Mouse (Mus musculus) embryonic facial prominence, embryonic 10.5 days (tissue): ENCODE results near the gene Ran. TPM values are rescaled to one million over a fixed set of nuclear protein-coding genes. Genes with fewer than 3 reads are reported as not detected.

Experiments used
- DNase-seq: peaks from one replicate; pipeline ENCODE4 v3.0.0-alpha.2; 2017; ENCODE audit warnings: low spot score
- H3K27ac ChIP-seq: fragments of 300-500 bp; sonication (generic); replicated peaks from 2 replicates; pipeline ENCODE4 v1.5.1; 2016; ENCODE audit warnings: mild to moderate bottlenecking
- H3K27me3 ChIP-seq: fragments of 300-500 bp; sonication (generic); replicated peaks from 2 replicates; pipeline ENCODE4 v1.6.1; 2016; ENCODE audit warnings: low read depth, mild to moderate bottlenecking; ENCODE audit not compliant: poor library complexity, severe bottlenecking
- H3K36me3 ChIP-seq: fragments of 300-500 bp; sonication (generic); replicated peaks from 2 replicates; pipeline ENCODE4 v1.6.1; 2016; ENCODE audit warnings: mild to moderate bottlenecking, moderate library complexity
- H3K4me1 ChIP-seq: fragments of 300-500 bp; sonication (generic); 2 replicates; pipeline ENCODE4 v1.6.1; 2016
- H3K4me3 ChIP-seq: fragments of 300-500 bp; sonication (generic); 2 replicates; pipeline ENCODE4 v1.5.1; 2016; ENCODE audit warnings: mild to moderate bottlenecking, moderate library complexity
- H3K9me3 ChIP-seq: fragments of 300-500 bp; sonication (generic); 2 replicates; pipeline ENCODE4 v1.6.1; 2016; ENCODE audit warnings: mild to moderate bottlenecking
- WGBS: fragments of 180-500 bp; shearing (Covaris S2); methylation state at CpG from one replicate; pipeline ENCODE4 v1.1.7; 2016; 5-methylcytosine and 5-hydroxymethylcytosine counted together
- polyA plus RNA-seq: library from polyadenylated mRNA; unstranded; fragments of >200 nt; fragmentation: Nextera tagmentation; extraction: Ambion mirVana; gene quantifications from 2 replicates; pipeline ENCODE4 v1.2.1, GENCODE M21; 2016

The Ran gene
- polyA plus RNA-seq, 1 experiment from 2014 or later, result 958 TPM

GRCm38 (mm10) chr5:129073404-129073803, 53.5 kb downstream of the Ran start:
- DNase-seq, result no peak
- Histone ChIP-seq H3K36me3 (no peaks in the 10 kb centered on the region), H3K4me1 (peaks cover 9% of the 10 kb centered on the region; the same call in 1 of the 2 replicates), H3K9me3 (no peaks in the 10 kb centered on the region), H3K27me3 (no peaks in the 10 kb centered on the region), H3K27ac (no peak overlapping the region), H3K4me3 (no peak overlapping the region)
- 82% methylated on average over 6 of the region's 6 CpGs for WGBS

Other genes with a start within 250 kb of the Ran start
- 0.33 and 0.42 TPM in 2 replicates for gene Rimbp2, start 66.6 kb upstream of the Ran start, polyA plus RNA-seq
- 22.2 and 24.9 TPM in 2 replicates for gene Stx2, start 11.5 kb upstream of the Ran start, polyA plus RNA-seq
- gene Adgrd1, start 76.7 kb downstream of the Ran start, polyA plus RNA-seq, result not detected in 2 replicates